Mouse (Mus musculus) Patski (cell line): ENCODE data around the gene Zswim1. TPM values are rescaled to one million over a fixed set of nuclear protein-coding genes. Genes with fewer than 3 reads are reported as not detected.
"Not testable (repeated sequence)": the region's sequence is repeated elsewhere in the genome, so short reads cannot be mapped to it uniquely, and the experiment has no call there.

Experiments
- ATAC-seq: fragments of 100-300 bp; one replicate; pipeline ENCODE4 v1.8.0; 2021
- CTCF ChIA-PET: fragments of 350-600 bp; sonication (Branson Sonifier 250); formaldehyde crosslinking; loops from one replicate; lab custom pipeline; 2022; ENCODE audit warnings: inconsistent platforms; lab: Charles Lee
- POLR2A ChIA-PET: fragments of 350-600 bp; sonication (Branson Sonifier 250); formaldehyde crosslinking; loops from one replicate; lab custom pipeline; 2022; ENCODE audit warnings: antibody characterized with exemption, inconsistent platforms; lab: Charles Lee
- DNase-seq: peaks from one replicate; pipeline ENCODE4 v3.0.0-alpha.2; 2011; ENCODE audit warnings: low read depth, low spot score
- H3K27me3 ChIP-seq: fragments of 371-371 bp; one replicate; pipeline ENCODE4 v1.5.1; 2021
- CTCF ChIP-seq: fragments of 100-300 bp; IDR thresholded peaks from one replicate; pipeline ENCODE4 v1.5.1; 2021
- in situ Hi-C: fragments of 300-500 bp; cut with MboI; formaldehyde crosslinking; loops from 3 replicates; pipeline ENCODE4 v1.11.1; 2018; ENCODE audit warnings: low pct_unique_long_range_greater_than_20kb, mixed read lengths
- polyA plus RNA-seq: library from polyadenylated mRNA; unstranded; gene quantifications from one replicate; pipeline ENCODE4 v1.2.3, GENCODE M21; 2021

Zswim1 gene
- polyA plus RNA-seq, 1 experiment from 2014 or later: 13.2 TPM

- TF ChIP-seq CTCF: no peak
- DNase-seq: peak; percentile 89
- in situ Hi-C loops: no loop called here
- H3K27me3 ChIP-seq: no peaks in the 10 kb centered on the region
- CTCF ChIA-PET: interaction anchor here (1.3 to 2.5 kb wide), 7 partner anchors 11 to 44 kb away, joined by 3 to 10 read pairs (median 4); partner anchors contain the start of genes Acot8, Pltp and Zswim1
- peak; percentile 13 for ATAC-seq
- POLR2A ChIA-PET: interaction anchor here (0.7 to 1.9 kb wide), 5 partner anchors 9 to 77 kb away, joined by 3 to 5 read pairs (median 3); partner anchors contain the start of genes Acot8 and Zswim1
Measured at GRCm38 (mm10) chr2:164833314-164833959, 11.0 kb downstream of the Zswim1 start, which contains the start of gene Neurl2. Gene Neurl2 (minus strand): TSS chr2:164833456.

GRCm38 (mm10) chr2:164834531-164834930 lies 12.0 kb downstream of the Zswim1 start:
- DNase-seq: no peak
- in situ Hi-C loops: no loop called here
- H3K27me3 ChIP-seq: no peaks in the 10 kb centered on the region
- peak; percentile 23 for ATAC-seq
- POLR2A ChIA-PET: interaction anchor here (0.9 to 1.9 kb wide), 4 partner anchors 33 to 76 kb away, joined by 3 to 5 read pairs (median 4); partner anchors contain the start of gene Pcif1
- no peak for TF ChIP-seq CTCF
- CTCF ChIA-PET: interaction anchor here (0.7 to 2.5 kb wide), 5 partner anchors 12 to 43 kb away, joined by 3 to 10 read pairs (median 6); partner anchors contain the start of genes Pltp and Zswim1

GRCm38 (mm10) chr2:164835164-164835563 lies 12.7 kb downstream of the Zswim1 start:
- POLR2A ChIA-PET: interaction anchor here (0.9 to 2.1 kb wide), 4 partner anchors 33 to 65 kb away, joined by 3 to 11 read pairs (median 4); partner anchors contain the start of gene Pcif1
- in situ Hi-C loops: no loop called here
- no peak for DNase-seq
- no peaks in the 10 kb centered on the region for H3K27me3 ChIP-seq
- CTCF ChIA-PET: interaction anchor here (0.9 to 2.5 kb wide), 4 partner anchors 10 to 42 kb away, joined by 4 to 10 read pairs (median 6); partner anchors contain the start of gene Zswim1
- TF ChIP-seq CTCF: no peak
- no peak for ATAC-seq

GRCm38 (mm10) chr2:164845782-164846181 lies 23.3 kb downstream of the Zswim1 start:
- in situ Hi-C loops: no loop called here
- no peaks in the 10 kb centered on the region for H3K27me3 ChIP-seq
- no peak for DNase-seq
- CTCF ChIA-PET: interaction anchor here (1.7 to 1.8 kb wide), 2 partner anchors 32 to 35 kb away, joined by 3 to 7 read pairs; no protein-coding TSS in a partner anchor
- POLR2A ChIA-PET: no interaction called here
- no peak for ATAC-seq
- no peak for TF ChIP-seq CTCF

- no peak for TF ChIP-seq CTCF
- in situ Hi-C loops: no loop called here
Measured at GRCm38 (mm10) chr2:164850061-164850460, 27.6 kb downstream of the Zswim1 start.

GRCm38 (mm10) chr2:164855572-164855971 lies 33.1 kb downstream of the Zswim1 start:
- in situ Hi-C loops, H3K27me3 ChIP-seq, ATAC-seq, DNase-seq: not testable (repeated sequence)
- POLR2A ChIA-PET: interaction anchor here (1.0 kb wide), 1 partner anchor 11 kb away, joined by 4 read pairs; no protein-coding TSS in a partner anchor
- CTCF ChIA-PET: interaction anchor here (0.8 kb wide), 2 partner anchors 15 to 23 kb away, joined by 3 read pairs; partner anchors contain the start of genes Ctsa and Neurl2

More at GRCm38 (mm10) chr2:164850061-164850460, 27.6 kb downstream of the Zswim1 start:
- ChIA-PET POLR2A (no interaction called here), CTCF (interaction anchor here (1.1 to 1.8 kb wide), 2 partner anchors 15 to 17 kb away, joined by 3 to 6 read pairs; no protein-coding TSS in a partner anchor)
- DNase-seq (no peak), ATAC-seq (no peak)
- H3K27me3 ChIP-seq: no peaks in the 10 kb centered on the region

- no peaks in the 10 kb centered on the region for H3K27me3 ChIP-seq
- ATAC-seq (peak; percentile 32), DNase-seq (no peak)
- CTCF ChIA-PET: interaction anchor here (0.8 to 1.8 kb wide), 3 partner anchors 14 to 24 kb away, joined by 3 to 4 read pairs (median 3); partner anchors contain the start of genes Ctsa and Neurl2
- POLR2A ChIA-PET: interaction anchor here (1.0 kb wide), 1 partner anchor 10 kb away, joined by 4 read pairs; no protein-coding TSS in a partner anchor
- in situ Hi-C loops: no loop called here
- TF ChIP-seq CTCF: no peak
Measured at GRCm38 (mm10) chr2:164856309-164857100, 34.0 kb downstream of the Zswim1 start.

- POLR2A ChIA-PET: no interaction called here
- ATAC-seq (peak; percentile 58), DNase-seq (no peak)
- H3K27me3 ChIP-seq: no peaks in the 10 kb centered on the region
- CTCF ChIA-PET: interaction anchor here (1.8 kb wide), 1 partner anchor 23 kb away, joined by 4 read pairs; the partner anchor contains the start of gene Neurl2
- TF ChIP-seq CTCF: no peak
- in situ Hi-C loops: no loop called here
Measured at GRCm38 (mm10) chr2:164857101-164857821, 34.8 kb downstream of the Zswim1 start, which contains the start of gene Pltp. Gene Pltp (minus strand): TSS chr2:164857711.

GRCm38 (mm10) chr2:164857842-164858553 lies 35.5 kb downstream of the Zswim1 start:
- ATAC-seq (no peak), DNase-seq (no peak)
- TF ChIP-seq CTCF: no peak
- H3K27me3 ChIP-seq: no peaks in the 10 kb centered on the region
- ChIA-PET POLR2A (no interaction called here), CTCF (interaction anchor here (1.8 kb wide), 1 partner anchor 24 kb away, joined by 4 read pairs; the partner anchor contains the start of gene Neurl2)
- in situ Hi-C loops: no loop called here
